Mouse (Mus musculus): ENCODE data around the gene Tuba1c. TPM values are rescaled to one million over a fixed set of nuclear protein-coding genes. Genes with fewer than 3 reads are reported as not detected.
"Not testable (repeated sequence)": the region's sequence is repeated elsewhere in the genome, so short reads cannot be mapped to it uniquely, and the experiment has no call there.

Gene Tuba1c
- total RNA-seq, 2 experiments from 2014 or later = 200 to 203 TPM

GRCm38 (mm10) chr15:99030585-99031387 lies 1.1 kb downstream of the Tuba1c start:
- peak; percentile 50 for DNase-seq

DNA sequence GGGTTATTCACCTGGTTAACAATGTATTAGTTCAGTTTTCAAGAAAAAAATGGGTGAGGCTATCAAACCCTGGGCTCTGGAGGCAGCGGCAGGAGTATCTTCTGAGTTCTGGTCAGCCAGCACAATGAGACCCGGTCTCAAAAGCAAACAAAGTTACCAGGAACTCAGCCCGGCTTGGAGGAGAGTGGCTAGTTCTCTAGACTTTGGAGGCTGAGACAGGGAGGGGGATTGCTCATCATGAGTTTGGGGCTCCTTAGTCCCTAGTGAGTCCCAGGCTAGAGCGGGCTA lies 1.6 kb downstream of the Tuba1c start:
- DNase-seq = no peak

- no peak for DNase-seq
Measured at GRCm38 (mm10) chr15:99032041-99032725, 2.5 kb downstream of the Tuba1c start.

- DNase-seq = no peak
Measured at GRCm38 (mm10) chr15:99032726-99033250, 3.1 kb downstream of the Tuba1c start.

GRCm38 (mm10) chr15:99033498-99034270 lies 4.0 kb downstream of the Tuba1c start:
- DNase-seq = no peak

DNA sequence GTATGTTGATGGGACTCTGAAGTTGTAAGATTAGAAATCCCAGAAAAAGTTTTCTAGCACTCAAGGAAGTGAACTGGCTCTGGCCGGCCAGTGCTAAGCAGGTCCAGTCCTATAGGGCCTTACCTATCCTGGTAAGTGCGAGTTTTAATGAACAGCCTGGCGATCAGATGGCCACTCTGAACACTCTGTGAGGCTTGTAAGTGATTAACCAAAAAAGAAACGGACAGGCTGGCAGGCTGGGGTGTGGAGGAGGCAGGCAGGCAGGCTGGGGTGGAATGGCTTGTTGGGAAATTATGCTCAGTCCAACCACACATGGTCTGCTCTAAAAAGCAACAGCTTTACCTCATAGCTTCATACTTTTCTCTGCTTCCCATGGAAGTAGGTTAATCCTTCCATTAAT lies 5.7 kb downstream of the Tuba1c start:
- no peak for DNase-seq

DNA sequence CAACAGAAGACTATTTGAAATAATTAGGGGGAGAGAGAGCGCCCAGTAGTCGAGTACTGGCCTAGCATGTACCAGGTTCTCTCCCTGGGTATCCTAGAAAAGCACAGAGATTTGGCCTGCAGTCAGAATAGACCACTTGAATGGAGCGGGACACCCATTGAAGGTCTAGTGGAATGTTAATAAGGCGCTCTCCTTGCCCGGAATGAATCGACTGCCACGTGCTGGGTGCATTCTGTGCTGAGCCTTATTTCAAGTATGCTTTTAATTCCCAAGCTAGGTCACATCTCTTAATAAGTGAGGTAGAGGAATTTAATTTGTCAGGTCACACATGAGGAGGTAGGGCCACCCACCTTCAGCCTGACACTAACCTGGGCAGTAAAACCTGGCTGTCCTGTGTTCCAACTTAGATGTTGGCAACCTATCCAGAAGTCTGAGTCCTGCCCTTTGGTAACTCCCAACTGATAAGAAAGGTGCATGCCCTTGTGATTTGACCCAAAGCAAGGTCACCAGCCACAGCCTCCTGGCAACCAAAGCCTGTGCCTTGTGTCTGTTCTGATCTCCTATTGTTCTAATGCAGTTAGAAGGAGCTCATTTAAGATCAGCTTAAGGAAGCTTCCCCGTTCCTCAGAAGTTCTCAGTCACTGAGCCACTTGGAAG lies 6.7 kb downstream of the Tuba1c start:
- peak; percentile 56 for DNase-seq

DNA sequence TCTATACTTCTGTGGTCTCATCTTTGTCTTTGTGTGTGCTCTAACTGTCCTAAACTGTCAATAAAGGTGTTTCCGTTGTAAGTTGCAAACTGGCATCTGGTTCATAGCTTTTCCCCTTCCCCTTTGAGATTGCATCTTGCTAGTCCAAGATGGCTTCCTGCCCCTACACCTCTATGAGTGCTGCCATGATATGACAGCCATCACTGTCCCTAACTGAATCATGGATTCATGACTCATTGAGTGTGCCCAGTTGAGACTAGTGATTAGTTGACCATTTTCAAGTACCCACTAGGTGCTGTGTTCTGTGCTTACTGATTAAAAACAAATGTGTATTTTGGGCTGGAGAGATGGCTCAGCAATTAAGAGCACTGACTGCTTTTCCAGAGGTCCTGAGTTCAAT lies 8.3 kb downstream of the Tuba1c start:
- DNase-seq = no peak

DNA sequence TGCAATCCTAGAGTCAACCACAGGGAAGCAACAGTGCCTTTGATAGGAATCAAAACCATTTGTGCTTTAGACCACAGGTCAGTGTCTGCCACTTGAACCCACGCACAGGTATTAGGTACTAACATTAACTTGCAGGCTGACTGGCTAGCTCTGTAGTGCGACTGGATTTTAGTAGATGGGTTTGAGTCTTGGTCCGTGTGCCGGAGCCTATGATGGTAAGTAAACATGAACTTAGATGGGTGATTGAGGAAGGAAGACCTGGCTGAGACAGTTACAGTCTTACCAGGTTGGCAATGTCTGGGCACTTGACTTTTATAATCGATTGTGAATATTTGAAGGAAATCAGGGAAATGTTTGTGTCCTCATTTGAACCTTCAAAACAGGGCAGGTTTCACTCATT lies 9.1 kb downstream of the Tuba1c start:
- DNase-seq = no peak

- DNase-seq = no peak
Measured at GRCm38 (mm10) chr15:99039306-99039705, 9.6 kb downstream of the Tuba1c start.

DNA sequence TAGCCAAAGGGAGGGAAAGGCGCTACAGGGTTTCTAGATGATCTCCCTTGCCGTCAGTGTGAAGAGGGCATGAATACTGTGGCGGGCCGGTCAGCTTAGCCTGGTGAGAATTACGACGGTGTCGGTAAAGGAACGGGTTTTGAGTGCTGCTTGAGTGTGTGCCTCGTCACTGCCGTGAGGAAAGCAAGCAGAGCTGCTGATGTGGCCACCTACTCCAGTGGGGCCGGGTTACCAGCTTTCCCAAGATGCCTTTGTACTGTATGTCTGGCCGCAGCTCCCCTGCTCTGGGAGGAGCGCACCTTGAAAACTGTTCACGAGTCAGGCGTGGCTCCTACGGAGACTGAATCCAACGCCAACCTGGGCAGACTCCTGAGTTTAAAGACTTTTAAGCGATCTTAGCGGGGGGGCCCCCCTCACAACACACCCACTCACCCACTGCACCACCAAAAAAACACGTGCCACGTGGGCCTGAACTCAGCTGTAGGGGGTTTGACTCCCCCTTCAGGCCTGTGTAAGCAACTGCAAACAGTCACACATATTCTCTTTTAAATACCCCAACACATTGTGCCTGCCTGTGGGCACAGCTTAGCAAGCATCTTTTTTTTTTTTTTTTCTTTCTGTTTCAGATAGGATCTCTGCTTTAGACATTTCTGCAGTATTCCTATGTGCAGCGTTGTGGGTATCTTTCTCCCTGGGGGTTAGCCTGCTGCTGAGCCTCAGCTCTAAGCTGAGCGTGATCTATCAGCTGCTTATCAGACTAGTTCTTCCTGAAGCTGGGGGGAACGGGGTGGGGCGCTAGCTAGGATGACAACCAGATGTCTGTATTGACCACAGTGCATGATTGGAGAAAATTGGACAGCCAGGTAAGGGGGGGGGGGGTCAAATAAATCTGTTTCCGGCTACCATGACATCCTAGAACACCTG lies 10.6 kb downstream of the Tuba1c start:
- DNase-seq = no peak

GRCm38 (mm10) chr15:99040920-99041856 lies 11.5 kb downstream of the Tuba1c start:
- no peak for DNase-seq

DNA sequence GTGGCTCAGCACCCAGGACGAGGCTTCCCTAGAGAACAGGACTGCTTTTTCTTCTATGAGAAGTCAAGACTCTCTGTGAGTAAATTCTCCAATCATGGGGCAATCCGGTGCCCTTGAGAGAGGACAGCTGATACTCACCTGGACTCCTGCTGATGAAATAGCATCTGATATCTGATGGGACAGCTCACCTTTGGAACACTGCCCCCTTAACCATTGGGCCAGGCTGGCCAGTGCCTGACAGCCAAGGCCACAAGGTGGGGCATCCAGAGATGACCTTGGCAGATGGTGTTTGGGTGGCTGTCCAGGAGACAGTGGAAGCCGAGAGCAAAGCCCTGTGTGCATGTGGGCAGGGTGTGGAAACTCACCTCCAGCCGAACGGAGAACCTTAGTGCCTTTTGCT lies 12.6 kb downstream of the Tuba1c start:
- no peak for DNase-seq

DNA sequence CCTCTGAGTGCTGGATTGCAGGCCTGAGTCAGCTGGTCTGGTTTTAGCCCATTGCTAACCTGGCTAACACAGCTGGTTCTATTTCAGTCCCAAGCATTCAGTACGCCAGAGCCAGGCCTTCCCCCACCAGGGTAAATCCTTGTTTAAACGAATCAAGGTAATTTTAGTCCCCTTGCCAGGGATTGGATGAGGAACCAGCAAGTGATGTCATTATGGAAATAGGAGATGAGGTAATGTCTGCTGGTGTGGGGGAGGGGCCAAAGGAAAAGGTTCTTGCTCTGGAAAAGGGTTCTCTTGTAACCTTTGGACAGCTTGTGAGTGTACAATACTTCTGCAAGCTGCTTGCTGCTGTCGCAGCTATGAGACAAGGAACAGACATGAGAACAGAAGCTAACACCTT lies 15.2 kb downstream of the Tuba1c start:
- DNase-seq = peak; percentile 49

DNA sequence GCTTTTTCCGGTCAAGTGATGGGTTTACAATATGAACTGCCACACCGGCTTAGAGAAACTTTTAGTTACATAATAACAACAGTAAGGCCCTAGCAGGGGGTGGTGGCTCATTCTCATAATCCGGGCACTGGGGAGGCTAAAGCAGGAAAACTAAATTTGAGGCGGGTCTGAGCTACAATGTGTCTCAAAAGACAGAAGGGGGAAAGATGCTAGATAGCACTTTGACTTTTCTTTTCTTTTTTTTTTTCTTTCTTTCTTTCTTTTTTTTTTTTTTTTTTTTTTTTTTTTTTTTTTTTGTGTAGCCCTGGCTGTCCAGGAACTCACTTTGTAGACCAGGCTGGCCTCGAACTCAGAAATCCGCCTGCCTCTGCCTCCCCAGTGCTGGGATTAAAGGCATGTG lies 16.0 kb downstream of the Tuba1c start:
- DNase-seq = not testable (repeated sequence)

- peak; percentile 60 for DNase-seq
Measured at GRCm38 (mm10) chr15:99049473-99050253, 20.0 kb downstream of the Tuba1c start.

- no peak for DNase-seq
Measured at GRCm38 (mm10) chr15:99053373-99053772, 23.7 kb downstream of the Tuba1c start.

GRCm38 (mm10) chr15:99055040-99055439 lies 25.3 kb downstream of the Tuba1c start, which contains the start of gene Prph:
Gene Prph (plus strand): TSS chr15:99055174.
- DNase-seq = no peak

DNA sequence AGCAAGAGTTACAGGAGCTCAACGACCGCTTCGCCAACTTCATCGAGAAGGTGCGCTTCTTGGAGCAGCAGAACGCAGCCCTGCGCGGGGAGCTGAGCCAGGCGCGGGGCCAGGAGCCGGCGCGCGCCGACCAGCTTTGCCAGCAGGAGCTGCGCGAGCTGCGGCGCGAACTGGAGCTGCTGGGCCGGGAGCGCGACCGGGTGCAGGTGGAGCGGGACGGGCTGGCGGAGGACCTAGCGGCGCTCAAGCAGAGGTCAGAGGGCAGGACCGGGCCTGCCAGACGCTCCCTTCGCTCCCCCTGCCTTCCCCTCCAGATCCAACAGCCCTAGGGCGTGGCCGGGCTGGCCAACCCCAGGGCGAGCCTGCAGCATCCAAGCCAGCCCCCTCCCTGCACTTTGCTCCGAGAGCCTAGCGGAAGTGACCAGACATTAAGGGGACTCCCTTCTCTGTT lies 25.8 kb downstream of the Tuba1c start:
- DNase-seq = peak; percentile 41

Data from heart, postnatal 4 days (tissue).